Mouse (Mus musculus) heart, embryonic 15.5 days (tissue): ENCODE results near the gene Ccdc187. TPM values are rescaled to one million over a fixed set of nuclear protein-coding genes. Genes with fewer than 3 reads are reported as not detected.
A peak's percentile ranks its signal among the peaks of the same experiment; 100 is the strongest.

ENCODE experiments used
- ATAC-seq: fragments of 200-750 bp; cut with Nextera tagmentation; replicated peaks from 2 replicates; pipeline ENCODE4 v1.8.0; 2017; ENCODE audit warnings: low read depth, moderate TSS enrichment; ENCODE audit not compliant: insufficient number of reproducible peaks, insufficient read depth, low FRiP score
- H3K27ac ChIP-seq: fragments of 300-500 bp; sonication (generic); 2 replicates; pipeline ENCODE4 v1.5.1; 2015; ENCODE audit warnings: mild to moderate bottlenecking, inconsistent platforms
- H3K27me3 ChIP-seq: fragments of 300-500 bp; sonication (generic); 2 replicates; pipeline ENCODE4 v1.6.1; 2015; ENCODE audit warnings: inconsistent platforms
- H3K36me3 ChIP-seq: fragments of 300-500 bp; sonication (generic); 2 replicates; pipeline ENCODE4 v1.6.1; 2015; ENCODE audit warnings: mild to moderate bottlenecking, inconsistent platforms
- H3K4me1 ChIP-seq: fragments of 300-500 bp; sonication (generic); replicated peaks from 2 replicates; pipeline ENCODE4 v1.6.1; 2015; ENCODE audit warnings: inconsistent platforms
- H3K4me2 ChIP-seq: fragments of 300-500 bp; sonication (generic); 2 replicates; pipeline ENCODE4 v1.6.1; 2015; ENCODE audit warnings: inconsistent platforms, mild to moderate bottlenecking, moderate library complexity
- H3K4me3 ChIP-seq: fragments of 300-500 bp; sonication (generic); 2 replicates; pipeline ENCODE4 v1.5.1; 2015; ENCODE audit warnings: mild to moderate bottlenecking, inconsistent platforms
- H3K9ac ChIP-seq: fragments of 300-500 bp; sonication (generic); 2 replicates; pipeline ENCODE4 v1.6.1; 2015; ENCODE audit warnings: mild to moderate bottlenecking, inconsistent platforms
- H3K9me3 ChIP-seq: fragments of 300-500 bp; sonication (generic); replicated peaks from 2 replicates; pipeline ENCODE4 v1.6.1; 2016; ENCODE audit warnings: inconsistent platforms
- WGBS: fragments of 180-500 bp; shearing (Covaris S2); methylation state at CpG from one replicate; pipeline ENCODE4 v1.1.7; 2015; ENCODE audit warnings: mixed read lengths; 5-methylcytosine and 5-hydroxymethylcytosine counted together
- polyA plus RNA-seq: library from polyadenylated mRNA; unstranded; fragments of >200 nt; fragmentation: Nextera tagmentation; extraction: Ambion mirVana; gene quantifications from 2 replicates; pipeline ENCODE4 v1.2.1, GENCODE M21; 2015

Gene Ccdc187
- 0.08 and 0.15 TPM in 2 replicates for polyA plus RNA-seq

DNA sequence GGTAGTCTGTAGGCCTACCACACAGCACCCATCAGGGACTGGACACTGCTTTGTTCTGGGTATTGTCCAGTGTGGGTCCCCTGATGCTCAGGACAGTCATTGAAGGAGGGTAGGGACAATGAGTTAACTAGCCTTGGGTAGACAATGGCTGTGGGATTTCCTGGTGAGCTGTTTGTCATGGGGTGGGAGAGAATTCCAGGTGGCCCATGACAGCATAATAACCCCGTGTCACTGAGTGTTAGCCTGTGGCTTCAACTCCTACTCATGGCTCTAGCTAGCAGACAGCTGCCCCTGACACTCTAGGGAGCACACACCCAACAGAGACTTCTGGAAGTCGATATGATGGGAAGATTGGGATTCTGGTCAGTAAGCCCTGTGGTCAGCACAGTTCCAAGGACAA is at the start of gene Ccdc187:
Gene Ccdc187, minus strand, starts transcription at position 101 of the 400 bp plus-strand sequence.
- no peak within 1 kb of the TSS for H3K4me2 ChIP-seq
- no peaks in the 10 kb centered on the region for H3K36me3 ChIP-seq
- ATAC-seq, result no peak
- H3K9me3 ChIP-seq, result no peaks in the 10 kb centered on the region
- H3K9ac ChIP-seq, result no peak within 1 kb of the TSS
- peaks cover 32% of the 10 kb centered on the region for H3K4me1 ChIP-seq
- H3K27me3 ChIP-seq, result no peaks in the 10 kb centered on the region
- no peak within 1 kb of the TSS for H3K27ac ChIP-seq
- WGBS, result 76% methylated on average over 2 of the region's 2 CpGs
- H3K4me3 ChIP-seq, result no peak within 1 kb of the TSS

- peak overlapping the region; percentile 55 for H3K4me2 ChIP-seq
- H3K9ac ChIP-seq, result peak overlapping the region; percentile 26; the same call in 1 of the 2 replicates
- ATAC-seq, result no peak; the same call in 1 of the 2 replicates
- H3K27me3 ChIP-seq, result no peaks in the 10 kb centered on the region
- no peak overlapping the region for H3K4me3 ChIP-seq
- H3K4me1 ChIP-seq, result peaks cover 53% of the 10 kb centered on the region
- peaks cover 35% of the 10 kb centered on the region for H3K36me3 ChIP-seq
- H3K9me3 ChIP-seq, result no peaks in the 10 kb centered on the region
- 52% methylated on average over 11 of the region's 11 CpGs for WGBS
- H3K27ac ChIP-seq, result peak overlapping the region; percentile 96
These were observed 48.5 kb upstream of the Ccdc187 start for GRCm38 (mm10) chr2:26342609-26343490.

- peaks cover 52% of the 10 kb centered on the region for H3K4me1 ChIP-seq
- H3K4me3 ChIP-seq, result peak overlapping the region; percentile 10; the same call in 1 of the 2 replicates
- H3K27ac ChIP-seq, result peak overlapping the region; percentile 96
- 20% methylated on average over 10 of the region's 10 CpGs for WGBS
- H3K9me3 ChIP-seq, result no peaks in the 10 kb centered on the region
- peak; percentile 66 for ATAC-seq
- peaks cover 30% of the 10 kb centered on the region for H3K36me3 ChIP-seq
- H3K4me2 ChIP-seq, result peak overlapping the region; percentile 55
- H3K27me3 ChIP-seq, result no peaks in the 10 kb centered on the region
- H3K9ac ChIP-seq, result 0 out of 2 replicates have a peak overlapping the region, but pooled peaks have one; percentile 32
These were observed 47.7 kb upstream of the Ccdc187 start for GRCm38 (mm10) chr2:26342044-26342443.

- peaks cover 52% of the 10 kb centered on the region for H3K4me1 ChIP-seq
- peak overlapping the region; percentile 55 for H3K4me2 ChIP-seq
- H3K36me3 ChIP-seq, result peaks cover 25% of the 10 kb centered on the region
- H3K27ac ChIP-seq, result peak overlapping the region; percentile 96
- peak overlapping the region; percentile 35; the same call in 1 of the 2 replicates for H3K4me3 ChIP-seq
- no peaks in the 10 kb centered on the region for H3K27me3 ChIP-seq
- 26% methylated on average over 2 of the region's 2 CpGs for WGBS
- peak; percentile 37 for ATAC-seq
- H3K9ac ChIP-seq, result peak overlapping the region; percentile 32
- no peaks in the 10 kb centered on the region for H3K9me3 ChIP-seq
These were observed 47.2 kb upstream of the Ccdc187 start for GRCm38 (mm10) chr2:26341510-26341981.

GRCm38 (mm10) chr2:26339204-26339551 is 44.8 kb upstream of the Ccdc187 start:
- Histone ChIP-seq H3K27ac (peak overlapping the region; percentile 96), H3K4me3 (peak overlapping the region; percentile 35), H3K9ac (peak overlapping the region; percentile 32; the same call in 1 of the 2 replicates), H3K27me3 (no peaks in the 10 kb centered on the region), H3K9me3 (no peaks in the 10 kb centered on the region), H3K4me2 (peak overlapping the region; percentile 55), H3K36me3 (0 out of 2 replicates have a peak, but pooled peaks cover 1% of the 10 kb centered on the region), H3K4me1 (peaks cover 52% of the 10 kb centered on the region)
- peak; percentile 51 for ATAC-seq
- 50% methylated on average over 5 of the region's 5 CpGs for WGBS

DNA sequence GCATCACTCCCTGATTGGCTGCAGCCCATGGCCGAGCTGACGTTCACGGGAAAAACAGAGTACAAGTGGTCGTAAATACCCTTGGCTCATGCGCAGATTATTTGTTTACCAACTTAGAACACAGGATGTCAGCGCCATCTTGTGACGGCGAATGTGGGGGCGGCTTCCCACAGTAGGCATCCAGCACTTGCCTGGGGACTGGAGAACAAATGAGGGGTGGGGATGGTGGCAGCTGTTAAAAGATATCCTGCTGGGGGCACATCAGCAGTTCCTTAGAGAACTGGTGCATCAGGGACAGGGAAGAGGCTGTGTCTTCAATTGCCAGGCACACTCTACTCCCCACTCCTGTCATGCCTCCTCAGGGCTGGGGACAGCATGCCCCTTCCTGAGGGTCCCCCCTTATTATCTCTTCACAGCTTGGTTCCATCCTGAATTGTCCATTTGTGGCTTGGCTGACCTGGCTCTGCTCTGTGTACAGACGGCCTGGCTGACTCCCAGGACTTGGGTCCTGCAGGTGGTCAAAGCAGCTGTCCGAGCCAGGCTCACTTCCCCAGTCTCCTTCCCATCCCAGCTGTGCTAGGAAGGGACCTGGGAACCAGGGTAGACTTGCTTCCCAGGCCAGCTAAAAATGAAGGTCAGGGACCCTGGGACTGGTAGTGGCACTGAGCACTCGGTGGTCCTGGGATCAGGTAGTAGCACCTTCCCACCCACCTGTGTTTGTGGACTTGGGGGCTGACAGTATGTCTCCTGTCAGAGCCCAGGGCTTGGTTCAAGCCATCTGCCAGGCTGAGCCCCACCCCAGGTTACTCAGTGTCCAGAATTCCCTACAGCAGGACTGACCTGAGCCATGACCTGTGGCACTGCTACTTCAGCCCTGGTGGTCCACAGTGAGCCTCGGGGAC is 44.2 kb upstream of the Ccdc187 start:
- H3K9me3 ChIP-seq, result no peaks in the 10 kb centered on the region
- 82% methylated on average over 9 of the region's 13 CpGs for WGBS
- no peak overlapping the region for H3K9ac ChIP-seq
- no peaks in the 10 kb centered on the region for H3K27me3 ChIP-seq
- 0 out of 2 replicates have a peak overlapping the region, but pooled peaks have one; percentile 35 for H3K4me3 ChIP-seq
- peaks cover 52% of the 10 kb centered on the region for H3K4me1 ChIP-seq
- peak overlapping the region; percentile 55 for H3K4me2 ChIP-seq
- H3K36me3 ChIP-seq, result no peaks in the 10 kb centered on the region
- no peak for ATAC-seq
- H3K27ac ChIP-seq, result peak overlapping the region; percentile 96

- no peak for ATAC-seq
- 75% methylated on average over 6 of the region's 6 CpGs for WGBS
- peaks cover 26% of the 10 kb centered on the region for H3K36me3 ChIP-seq
- no peaks in the 10 kb centered on the region for H3K27me3 ChIP-seq
- H3K4me2 ChIP-seq, result no peak overlapping the region
- H3K9ac ChIP-seq, result 0 out of 2 replicates have a peak overlapping the region, but pooled peaks have one; percentile 29
- H3K4me3 ChIP-seq, result no peak overlapping the region
- peaks cover 20% of the 10 kb centered on the region for H3K4me1 ChIP-seq
- H3K27ac ChIP-seq, result 0 out of 2 replicates have a peak overlapping the region, but pooled peaks have one; percentile 76
- H3K9me3 ChIP-seq, result no peaks in the 10 kb centered on the region
These were observed 36.3 kb upstream of the Ccdc187 start for GRCm38 (mm10) chr2:26330702-26331101.

DNA sequence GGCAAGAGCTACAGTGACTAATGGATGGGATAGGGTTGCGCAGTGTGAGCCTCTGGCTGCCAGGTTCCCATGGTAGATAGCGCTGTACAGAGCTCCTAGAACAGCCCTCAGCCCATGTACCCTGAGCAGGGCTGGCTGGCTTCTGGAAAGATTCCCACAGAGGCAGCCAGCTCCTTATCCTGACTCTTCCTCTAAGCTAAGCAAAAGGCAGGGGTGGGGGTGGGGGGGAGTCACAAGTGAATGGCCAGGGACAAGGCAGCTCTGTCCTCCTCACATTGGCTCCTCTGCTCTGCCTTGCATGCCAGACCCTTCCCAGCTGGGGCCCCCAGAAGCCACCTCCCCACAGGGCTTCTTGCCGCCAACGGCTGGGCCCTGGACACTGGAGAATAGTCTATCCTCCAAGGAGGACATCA is 35.7 kb upstream of the Ccdc187 start:
- peaks cover 31% of the 10 kb centered on the region for H3K36me3 ChIP-seq
- peak; percentile 57 for ATAC-seq
- peaks cover 26% of the 10 kb centered on the region for H3K4me1 ChIP-seq
- no peak overlapping the region for H3K4me2 ChIP-seq
- H3K27ac ChIP-seq, result peak overlapping the region; percentile 76
- no peaks in the 10 kb centered on the region for H3K9me3 ChIP-seq
- H3K9ac ChIP-seq, result 0 out of 2 replicates have a peak overlapping the region, but pooled peaks have one; percentile 29
- WGBS, result 87% methylated on average over 4 of the region's 4 CpGs
- no peak overlapping the region for H3K4me3 ChIP-seq
- H3K27me3 ChIP-seq, result no peaks in the 10 kb centered on the region

- peak; percentile 78 for ATAC-seq
- H3K4me2 ChIP-seq, result no peak overlapping the region
- H3K4me1 ChIP-seq, result peaks cover 33% of the 10 kb centered on the region
- no peak overlapping the region for H3K4me3 ChIP-seq
- H3K9me3 ChIP-seq, result no peaks in the 10 kb centered on the region
- 40% methylated on average over 8 of the region's 8 CpGs for WGBS
- no peaks in the 10 kb centered on the region for H3K27me3 ChIP-seq
- H3K36me3 ChIP-seq, result peaks cover 35% of the 10 kb centered on the region
- H3K27ac ChIP-seq, result peak overlapping the region; percentile 76
- H3K9ac ChIP-seq, result no peak overlapping the region
These were observed 35.0 kb upstream of the Ccdc187 start for GRCm38 (mm10) chr2:26329402-26329801.

DNA sequence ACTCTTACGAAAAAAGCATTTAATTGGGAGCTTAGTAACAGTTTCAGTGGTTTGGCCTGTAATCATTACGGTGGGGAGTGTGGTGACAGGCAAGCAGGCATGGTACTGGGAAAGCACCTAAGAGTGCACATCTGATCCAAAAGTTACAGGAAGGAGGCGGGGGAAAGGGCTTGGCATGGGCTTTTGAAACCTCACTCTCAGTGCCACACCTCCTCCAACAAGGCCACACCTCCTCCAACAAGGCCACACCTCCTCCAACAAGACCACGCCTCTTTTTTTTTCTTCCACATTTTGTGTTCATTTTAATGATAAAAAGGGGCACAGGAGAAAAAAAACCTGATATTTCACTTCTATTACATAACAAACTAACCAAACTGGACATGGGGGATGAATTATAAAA is 33.5 kb upstream of the Ccdc187 start:
- H3K36me3 ChIP-seq, result peaks cover 44% of the 10 kb centered on the region
- no peaks in the 10 kb centered on the region for H3K9me3 ChIP-seq
- H3K4me3 ChIP-seq, result no peak overlapping the region
- no peak overlapping the region for H3K27ac ChIP-seq
- H3K9ac ChIP-seq, result no peak overlapping the region
- no peak for ATAC-seq
- H3K4me1 ChIP-seq, result peaks cover 48% of the 10 kb centered on the region
- H3K4me2 ChIP-seq, result no peak overlapping the region
- WGBS, result 88% methylated on average over 4 of the region's 4 CpGs
- no peaks in the 10 kb centered on the region for H3K27me3 ChIP-seq
